Mouse (Mus musculus) lung, adult 18-20 months (tissue): ENCODE measurements around the gene Zfp553.
A peak's percentile ranks its signal among the peaks of the same experiment; 100 is the strongest.
"Not testable (repeated sequence)": the region's sequence is repeated elsewhere in the genome, so short reads cannot be mapped to it uniquely, and the experiment has no call there.

ENCODE experiments used
- DNase-seq, 2 experiments: peaks; one replicate each; pipeline ENCODE4 v3.0.0; 2022; ENCODE audit warnings: mixed read lengths in 2 of 2

The Zfp553 gene

DNA sequence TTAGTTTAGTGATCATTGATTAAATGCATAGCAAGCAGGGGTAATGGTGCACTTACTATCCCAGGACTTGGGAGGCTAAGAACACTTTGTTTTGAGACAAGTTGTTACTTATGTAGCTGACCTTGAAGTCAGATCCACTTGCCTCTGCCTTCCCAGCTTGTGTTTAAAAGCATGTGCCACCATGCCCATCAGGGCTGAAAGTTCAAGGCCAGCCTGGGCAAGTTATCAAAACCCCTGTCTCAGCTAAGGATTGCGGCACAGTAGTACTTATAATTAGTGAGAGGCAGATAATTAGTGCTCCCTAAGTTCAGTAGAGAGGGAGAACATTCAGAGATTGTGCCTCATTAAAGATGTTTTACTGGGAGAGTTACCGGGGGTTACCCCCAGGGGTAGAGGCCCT, 1.9 kb downstream of the Zfp553 start:
- DNase-seq, result no peak

DNA sequence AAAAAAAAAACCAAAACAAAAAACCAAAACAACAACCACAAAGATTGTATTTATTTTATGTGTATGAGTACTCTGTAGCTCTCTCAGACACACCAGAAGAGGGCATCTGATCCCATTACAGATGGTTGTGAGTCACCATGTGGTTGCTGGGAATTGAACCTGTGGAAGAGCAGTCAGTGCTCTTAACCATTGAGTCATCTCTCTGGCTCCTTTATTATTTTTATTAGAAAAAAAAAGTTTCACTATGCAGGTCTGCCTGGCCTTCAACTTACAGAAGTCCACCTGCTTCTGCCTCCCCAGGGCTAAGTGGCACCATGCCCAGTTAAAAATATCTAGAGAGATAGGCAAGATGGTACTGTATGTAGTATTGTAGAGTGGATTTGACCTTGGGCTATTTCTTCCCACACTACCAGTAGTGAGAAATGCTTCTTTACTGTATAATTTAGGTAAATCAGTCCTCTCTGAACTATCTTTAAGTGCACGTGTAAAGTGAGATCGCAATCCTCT, 10.6 kb downstream of the Zfp553 start:
- no peak for DNase-seq

DNA sequence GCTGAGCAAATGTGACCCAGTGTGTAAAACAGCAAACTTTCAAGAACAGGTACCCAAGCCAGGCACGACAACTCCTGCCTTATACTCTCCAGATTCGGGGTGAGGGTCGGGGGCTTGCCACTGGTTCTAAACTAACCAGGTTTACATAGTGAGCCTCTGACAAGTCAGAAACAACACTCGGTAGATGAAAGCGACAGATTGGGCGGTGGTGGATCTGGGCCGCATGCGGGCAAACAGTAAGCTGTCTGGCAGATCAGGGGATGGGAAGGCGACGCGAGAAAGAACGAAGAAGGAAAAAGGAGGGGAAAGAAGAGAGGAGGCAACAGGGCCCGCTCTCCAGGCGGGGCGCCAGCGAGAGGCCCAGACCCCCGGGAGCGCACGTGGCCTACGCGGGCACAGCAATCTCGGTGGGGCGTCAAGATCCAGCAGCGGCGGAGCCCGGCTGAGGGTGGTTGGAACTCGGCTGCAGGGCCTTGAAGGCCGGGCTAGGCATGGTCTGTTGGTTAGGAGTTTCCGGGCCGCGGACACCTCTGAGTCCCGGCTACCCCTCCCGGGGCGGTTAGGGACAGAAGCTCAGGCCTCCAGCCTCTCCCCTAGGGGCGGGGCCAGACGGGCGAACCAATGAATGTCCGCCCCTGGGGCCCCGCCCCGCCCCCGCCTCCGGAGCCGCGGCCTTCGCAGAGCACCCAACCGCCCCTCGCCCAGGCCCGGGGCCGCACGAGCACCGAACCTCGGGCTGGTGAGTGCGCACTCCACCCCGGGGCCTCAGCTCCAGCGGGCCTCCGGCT, 11.2 kb downstream of the Zfp553 start, which contains the start of gene Zfp771:
Zfp771 (plus strand) TSS at position 405 of the 788 bp plus-strand sequence.
- DNase-seq, result peak; percentile 94 to 97

DNA sequence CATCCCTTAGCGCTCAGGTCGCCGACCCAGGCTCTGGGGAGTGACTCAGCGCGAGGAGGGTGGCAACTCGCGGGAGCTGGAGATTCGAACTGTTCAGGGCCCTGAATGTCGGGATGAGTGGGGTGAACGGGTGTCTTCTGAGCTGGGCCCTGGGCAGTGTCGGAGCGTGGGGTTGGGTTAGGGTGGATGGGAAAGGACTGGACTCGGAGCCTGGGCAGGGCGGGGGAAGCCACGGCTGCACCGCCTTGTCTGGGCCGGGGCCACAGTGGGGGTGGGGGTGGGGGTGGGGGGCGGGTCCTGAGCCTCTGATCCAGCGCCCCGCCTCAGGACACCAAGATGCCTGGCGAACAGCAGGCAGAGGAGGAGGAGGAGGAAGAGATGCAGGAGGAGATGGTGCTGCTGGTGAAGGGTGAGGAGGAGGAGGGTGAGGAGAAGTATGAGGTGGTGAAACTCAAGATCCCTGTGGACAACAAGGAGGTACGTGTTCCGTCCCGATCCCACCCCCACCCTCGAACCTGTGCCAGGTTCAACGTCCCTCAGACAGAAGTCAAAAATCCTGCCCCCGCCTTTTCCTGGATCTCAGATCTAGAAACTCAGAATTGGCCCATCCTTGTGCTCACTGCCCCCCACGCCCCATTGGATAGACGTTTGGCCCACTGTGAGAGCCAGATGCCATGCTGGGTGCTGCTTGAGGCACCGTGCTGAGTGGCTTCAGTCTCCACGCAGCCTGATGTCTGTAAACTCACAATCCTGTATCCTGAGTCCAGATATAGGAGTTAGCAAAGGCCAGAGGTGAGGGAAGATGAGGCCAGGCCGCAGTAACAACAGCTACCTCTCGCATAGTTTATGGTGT, 12.0 kb downstream of the Zfp553 start:
- peak; percentile 53 to 55 for DNase-seq

DNA sequence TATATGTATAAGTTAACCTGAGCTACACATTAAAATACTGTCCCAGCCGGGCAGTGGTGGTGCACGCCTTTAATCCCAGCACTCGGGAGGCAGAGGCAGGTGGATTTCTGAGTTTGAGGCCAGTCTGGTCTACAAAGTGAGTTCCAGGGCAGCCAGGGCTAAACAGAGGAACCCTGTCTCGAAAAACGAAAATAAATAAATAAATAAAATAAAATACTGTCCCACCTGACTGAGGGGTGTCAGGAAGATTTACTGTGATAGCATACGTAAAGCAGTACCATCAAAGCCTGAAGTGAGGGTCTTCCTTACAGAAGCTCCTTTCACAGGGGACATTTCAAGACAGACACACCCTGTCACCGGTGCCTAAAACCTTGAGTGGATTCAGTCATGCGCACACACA, 17.6 kb downstream of the Zfp553 start:
- DNase-seq, result not testable (repeated sequence)

DNA sequence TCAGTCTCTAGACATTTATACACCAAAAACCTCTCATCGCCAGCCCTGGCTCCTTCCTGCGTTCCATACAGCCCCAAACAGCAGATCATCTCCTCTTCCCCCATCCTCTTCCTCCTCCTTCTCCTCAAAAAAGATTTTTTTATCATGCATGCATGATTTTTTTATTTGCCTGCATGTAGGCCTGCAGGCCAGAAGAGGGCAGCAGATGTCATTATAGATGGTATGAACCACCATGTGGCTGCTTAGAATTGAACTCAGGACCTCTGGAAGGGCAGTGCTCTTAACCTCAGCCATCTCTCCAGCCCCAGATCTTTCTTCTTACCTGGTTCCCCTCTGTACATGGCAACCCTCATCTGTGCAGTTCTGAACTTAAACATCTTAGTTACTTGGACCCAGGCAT, 19.6 kb downstream of the Zfp553 start:
- DNase-seq, result no peak

DNA sequence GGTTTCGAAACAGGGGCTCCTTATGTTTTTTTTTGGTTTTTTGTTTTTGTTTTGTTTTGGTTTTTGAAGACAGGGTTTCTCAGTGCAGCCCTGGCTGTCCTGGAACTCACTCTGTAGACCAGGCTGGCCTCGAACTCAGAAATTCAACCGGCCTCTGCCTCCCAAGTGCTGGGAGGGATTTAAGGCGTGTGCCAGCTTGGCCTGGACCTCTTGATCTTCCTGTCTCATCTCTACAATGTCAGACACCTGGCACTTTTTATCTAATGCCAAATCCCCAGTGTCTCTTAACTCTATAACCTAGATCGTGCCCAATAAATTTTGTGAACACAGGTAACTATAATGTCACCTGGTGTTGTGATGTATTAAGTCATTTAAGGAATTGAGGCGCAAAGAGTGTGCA, 20.5 kb downstream of the Zfp553 start:
- DNase-seq, result no peak

DNA sequence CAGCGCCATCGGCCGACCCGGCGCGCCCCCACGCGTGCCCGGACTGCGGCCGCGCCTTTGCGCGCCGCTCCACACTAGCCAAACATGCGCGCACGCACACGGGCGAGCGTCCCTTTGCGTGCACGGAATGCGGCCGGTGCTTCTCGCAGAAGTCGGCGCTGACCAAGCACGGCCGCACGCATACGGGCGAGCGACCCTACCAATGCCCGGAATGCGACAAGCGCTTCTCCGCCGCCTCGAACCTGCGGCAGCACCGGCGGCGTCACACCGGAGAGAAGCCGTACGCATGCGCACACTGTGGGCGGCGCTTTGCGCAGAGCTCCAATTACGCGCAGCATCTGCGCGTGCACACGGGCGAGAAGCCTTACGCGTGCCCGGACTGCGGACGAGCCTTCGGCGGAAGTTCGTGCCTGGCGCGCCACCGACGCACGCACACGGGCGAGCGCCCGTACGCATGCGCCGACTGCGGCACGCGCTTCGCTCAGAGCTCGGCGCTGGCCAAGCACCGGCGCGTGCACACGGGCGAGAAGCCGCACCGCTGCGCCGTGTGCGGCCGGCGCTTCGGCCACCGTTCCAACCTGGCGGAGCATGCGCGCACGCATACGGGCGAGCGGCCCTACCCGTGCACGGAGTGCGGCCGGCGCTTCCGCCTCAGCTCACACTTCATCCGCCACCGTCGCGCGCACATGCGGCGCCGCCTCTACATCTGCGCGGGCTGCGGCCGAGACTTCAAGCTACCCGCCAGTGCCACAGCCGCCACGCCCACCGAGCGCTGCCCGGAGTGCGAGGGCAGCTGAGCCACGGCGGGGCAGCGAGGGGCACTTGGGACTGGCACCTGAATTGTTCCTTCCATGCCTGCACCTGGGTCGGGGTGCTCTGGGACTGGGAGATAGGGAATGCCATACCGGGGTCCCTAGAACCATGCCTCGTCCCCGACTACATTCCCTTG, 21.2 kb downstream of the Zfp553 start:
- peak; percentile 94 to 95 for DNase-seq

DNA sequence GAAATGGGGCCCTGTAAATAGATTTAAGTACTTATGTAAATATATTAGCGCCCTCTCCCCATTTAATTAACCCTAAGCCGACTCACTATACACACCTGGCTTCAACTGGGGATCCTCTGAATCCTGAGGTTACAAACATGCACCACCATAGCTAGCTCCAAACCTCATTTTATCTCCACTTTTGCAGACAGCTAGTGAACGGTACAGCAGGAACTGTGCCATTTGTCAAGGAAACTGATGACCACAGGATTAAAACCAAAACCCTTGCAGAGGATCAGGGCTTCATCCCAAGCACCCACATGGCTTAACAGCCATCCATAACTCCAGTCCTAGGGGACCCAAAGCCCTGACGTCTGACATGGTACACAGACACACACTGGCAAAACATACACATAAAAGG, 22.1 kb downstream of the Zfp553 start:
- no peak for DNase-seq

DNA sequence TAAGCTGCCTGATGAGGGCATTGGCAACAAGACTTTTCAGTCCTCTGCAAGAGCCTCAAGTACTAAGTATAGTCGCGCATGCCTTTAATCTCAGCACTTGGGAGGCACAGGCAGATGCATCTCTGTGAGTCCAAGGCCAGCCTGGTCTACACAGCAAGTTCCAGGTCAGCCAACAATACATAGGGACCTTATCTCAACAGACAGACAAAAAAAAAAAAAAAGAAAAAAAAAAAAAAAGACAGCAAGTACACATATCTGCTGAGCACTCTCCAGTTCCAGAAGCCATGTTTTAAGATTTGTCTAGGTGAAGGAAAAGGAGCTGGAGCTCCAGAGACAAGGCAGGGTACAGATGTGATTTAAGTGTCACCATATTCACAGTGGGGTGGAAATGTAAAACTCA, 23.1 kb downstream of the Zfp553 start:
- no peak for DNase-seq

DNA sequence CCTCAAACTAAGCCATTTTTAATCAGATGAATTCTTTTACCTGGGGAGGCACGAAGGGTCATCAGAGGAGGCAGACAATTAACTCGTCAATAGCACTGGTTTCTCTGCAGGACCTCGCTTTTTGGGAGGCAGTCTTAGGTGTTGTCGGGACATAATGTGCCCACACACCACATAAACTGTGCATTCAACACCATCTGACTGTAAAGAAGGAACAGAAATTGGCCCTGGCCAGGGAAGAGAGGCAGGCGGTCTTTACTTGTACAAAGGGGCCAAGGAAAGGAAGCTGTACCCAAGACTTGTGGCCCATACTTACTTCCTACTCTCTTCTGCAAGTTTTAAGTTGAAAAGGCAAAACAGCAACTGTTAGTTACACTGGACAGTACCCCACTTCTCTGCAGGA, 23.7 kb downstream of the Zfp553 start:
- DNase-seq, result no peak

DNA sequence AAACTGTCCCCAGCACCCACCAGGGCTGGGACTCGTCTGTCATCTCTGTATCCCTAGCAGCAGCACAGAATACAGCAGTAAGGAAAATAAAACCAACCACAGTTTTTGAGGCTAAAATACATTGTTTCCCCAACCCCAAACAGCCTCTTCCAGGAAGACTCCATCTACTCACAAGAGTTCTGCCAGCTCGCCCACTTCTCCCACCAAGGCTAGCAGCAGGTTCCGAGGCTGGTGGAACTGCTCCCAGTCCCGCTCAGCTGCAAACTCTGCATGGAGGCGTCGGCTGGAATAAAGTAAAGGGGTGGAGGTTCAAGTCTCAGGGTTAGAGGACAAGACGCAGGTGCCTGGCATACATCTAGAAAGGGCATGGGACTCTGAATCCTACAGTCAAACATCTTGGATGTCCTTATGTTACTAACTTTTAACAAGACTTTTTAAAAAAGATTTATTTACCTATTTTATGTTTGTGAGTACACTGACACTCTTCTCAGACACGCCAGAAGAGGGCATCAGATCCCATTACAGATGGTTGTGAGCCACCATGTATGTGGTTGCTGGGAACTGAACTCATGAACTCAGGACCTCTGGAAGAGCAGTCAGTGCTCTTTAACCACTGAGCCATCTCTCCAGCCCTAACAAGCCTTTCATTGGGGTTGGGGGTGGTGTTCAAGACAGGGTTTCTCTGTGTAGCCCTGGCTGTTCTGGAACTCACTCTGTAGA, 26.5 kb downstream of the Zfp553 start:
- no peak for DNase-seq

DNA sequence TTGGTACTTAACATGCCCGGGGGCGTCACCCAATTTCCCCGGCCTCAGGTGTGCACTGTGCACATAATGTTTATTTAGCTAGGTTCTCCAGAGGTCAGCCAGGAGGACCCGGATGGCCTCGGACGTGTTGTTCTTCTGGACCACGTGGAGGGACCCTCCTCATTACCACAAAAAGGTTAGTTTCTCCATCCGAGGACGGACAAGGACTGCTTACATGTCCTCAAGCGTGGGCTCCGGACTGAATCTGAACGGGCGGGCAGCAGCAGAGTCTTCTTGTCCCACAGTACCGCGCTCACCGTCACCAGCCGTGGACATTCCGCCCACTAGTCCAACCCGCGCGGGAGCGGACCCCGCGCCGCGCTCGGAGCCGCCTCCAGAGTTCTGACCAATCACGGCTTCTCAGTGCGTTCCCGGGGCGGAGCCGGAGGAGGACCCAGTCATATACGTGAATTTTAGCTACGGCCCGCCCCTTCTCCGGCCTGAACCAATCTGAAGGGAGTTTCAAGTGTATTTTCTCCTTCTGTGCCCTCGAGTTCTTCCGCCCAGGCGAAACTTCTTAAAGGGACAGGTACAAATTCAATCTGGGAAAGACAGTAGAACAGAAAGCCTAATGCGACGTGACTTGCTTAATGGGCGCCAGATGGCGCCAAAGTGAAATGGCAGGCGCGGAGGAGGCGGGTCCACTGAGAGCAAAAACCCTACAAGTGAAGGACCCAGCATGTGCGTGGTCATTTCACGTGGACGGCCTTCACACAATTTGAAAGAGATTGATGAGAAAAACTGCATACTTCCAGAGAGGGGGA, 27.6 kb downstream of the Zfp553 start, which contains the start of gene Dctpp1:
Dctpp1 (minus strand) TSS at position 401 of the 803 bp plus-strand sequence.
- DNase-seq, result peak; percentile 99

DNA sequence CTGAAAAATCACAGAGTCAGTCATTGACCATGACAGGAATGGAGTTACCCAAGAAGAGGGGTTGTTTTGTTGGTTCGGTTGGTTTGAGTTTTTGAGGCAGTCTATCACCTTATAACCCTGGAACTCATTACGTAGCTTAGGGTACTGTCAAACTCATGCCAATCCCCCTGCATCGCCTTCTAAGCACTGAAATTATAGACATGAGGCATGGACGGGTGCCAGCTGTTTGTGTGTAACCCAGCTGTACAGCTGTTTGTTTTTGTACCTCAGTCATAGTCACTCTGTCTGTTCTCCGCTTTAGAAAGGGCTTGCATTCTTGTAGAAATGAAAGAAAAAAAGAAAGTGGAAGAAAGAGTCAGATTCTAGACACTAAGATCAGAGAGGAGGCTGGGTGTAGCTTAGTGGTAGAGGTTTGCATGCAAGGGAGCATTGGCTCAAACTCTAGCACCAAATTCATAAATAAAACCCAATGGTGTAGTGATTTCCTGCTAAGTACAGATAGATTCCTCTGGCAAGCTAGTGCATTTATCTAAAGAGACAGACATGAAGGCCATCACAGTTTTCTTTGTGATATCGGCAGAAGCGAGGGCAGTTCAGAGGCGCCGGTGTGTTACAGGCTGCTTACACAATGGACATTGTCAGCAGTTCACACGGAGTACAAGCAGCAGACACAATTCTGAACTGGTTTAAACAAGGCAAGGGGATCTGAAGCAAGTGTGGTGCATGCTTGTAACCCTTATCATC, 29.5 kb downstream of the Zfp553 start:
- no peak for DNase-seq

DNA sequence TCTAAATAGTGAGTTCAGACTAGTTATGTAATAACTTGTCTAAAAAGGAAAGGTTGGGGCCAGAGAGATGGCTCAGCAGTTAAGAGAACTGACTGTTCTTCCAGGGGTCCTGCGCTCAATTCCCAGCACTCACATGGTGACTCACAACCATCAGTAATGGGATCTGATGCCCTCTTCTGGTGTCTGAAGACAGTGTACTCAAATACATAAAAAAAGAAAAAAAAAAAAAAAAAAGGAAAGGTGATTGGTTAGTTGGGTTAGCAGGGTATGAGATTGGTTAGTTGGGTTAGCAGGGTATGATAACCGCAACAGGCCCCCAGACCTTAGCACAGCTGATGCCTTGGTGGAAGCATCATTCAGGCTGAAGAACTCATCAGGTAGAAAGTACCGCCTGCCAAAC, 30.7 kb downstream of the Zfp553 start:
- no peak for DNase-seq

DNA sequence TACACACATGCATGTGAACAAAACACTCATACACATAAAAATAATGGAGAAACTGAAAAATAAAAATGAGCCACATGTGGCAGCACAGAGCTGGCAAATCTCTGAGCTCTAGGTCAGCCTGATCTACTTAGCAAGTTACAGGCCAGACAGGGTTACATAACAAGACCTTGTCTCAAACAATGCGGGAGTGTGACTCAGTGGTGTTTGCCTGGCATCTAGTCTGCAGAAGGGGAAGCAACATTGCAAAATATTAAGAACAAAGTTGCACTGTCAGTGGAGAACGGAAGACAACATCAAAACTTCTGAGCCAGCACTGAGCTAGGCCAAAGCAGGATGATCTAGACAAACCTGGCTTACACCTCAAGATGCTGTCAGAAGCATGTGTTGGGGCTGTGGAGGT, 37.4 kb downstream of the Zfp553 start:
- DNase-seq, result no peak

DNA sequence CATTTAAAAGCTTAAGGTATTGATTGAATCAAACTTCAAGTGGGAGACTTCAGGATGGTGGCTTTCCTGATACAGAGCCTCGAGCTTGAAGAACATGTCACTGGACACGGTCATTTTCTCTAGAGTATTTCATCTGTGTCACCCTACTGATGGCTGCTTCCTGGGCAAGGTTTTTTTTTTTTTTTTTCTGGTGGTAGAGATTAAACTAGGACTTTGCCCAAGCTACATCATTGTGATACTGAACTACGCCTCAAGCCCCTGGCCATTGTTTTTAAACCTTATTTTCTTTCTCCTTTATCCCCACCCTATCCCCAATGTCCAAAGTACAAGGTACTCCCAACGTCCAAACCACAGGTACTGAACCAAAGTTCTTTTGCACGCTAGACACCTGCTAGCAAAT, 37.8 kb downstream of the Zfp553 start:
- no peak for DNase-seq

DNA sequence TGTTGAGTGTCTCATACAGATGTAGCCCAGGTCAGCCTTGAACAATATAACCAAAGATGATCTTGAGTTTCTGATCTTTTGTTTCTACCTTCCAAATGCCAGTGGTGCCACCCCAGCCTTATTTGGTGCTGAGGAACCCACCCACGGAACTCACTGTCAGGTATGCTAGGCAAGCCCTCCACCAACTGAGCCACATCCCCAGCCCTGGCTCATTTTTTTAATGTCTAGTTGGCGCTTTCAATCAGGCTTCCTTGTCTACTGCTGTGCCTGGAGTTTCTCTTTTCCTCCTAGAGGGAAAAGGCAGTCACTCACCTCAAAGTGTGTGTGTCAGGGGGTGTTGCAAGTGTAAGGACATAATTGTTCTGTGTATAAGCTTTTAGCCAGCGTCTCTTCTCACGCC, 38.2 kb downstream of the Zfp553 start:
- no peak for DNase-seq

DNA sequence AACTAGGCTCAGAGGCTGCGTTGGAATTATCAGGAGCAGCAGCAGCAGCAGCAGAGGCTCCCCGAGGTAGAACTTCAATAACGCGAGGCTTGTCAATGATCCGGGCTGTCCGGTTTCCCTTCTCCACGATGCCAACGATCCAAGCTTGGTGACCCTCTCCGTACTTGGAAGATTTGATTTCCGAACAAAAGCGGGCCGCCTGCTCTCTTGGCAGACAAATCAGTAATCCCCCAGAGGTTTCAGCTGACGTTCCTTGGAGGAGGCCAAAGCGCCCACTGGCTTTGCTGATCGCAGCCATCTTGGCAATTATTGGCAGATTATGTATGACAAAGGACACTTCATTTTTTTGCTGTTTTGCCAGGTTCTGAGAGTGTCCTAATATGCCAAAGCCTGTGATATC, 39.7 kb downstream of the Zfp553 start:
- no peak for DNase-seq
